Mouse (Mus musculus): ENCODE data around the gene Flywch1. TPM values are rescaled to one million over a fixed set of nuclear protein-coding genes. Genes with fewer than 3 reads are reported as not detected.

Gene Flywch1
- polyA plus RNA-seq, 1 experiment: 36.1 TPM

DNA sequence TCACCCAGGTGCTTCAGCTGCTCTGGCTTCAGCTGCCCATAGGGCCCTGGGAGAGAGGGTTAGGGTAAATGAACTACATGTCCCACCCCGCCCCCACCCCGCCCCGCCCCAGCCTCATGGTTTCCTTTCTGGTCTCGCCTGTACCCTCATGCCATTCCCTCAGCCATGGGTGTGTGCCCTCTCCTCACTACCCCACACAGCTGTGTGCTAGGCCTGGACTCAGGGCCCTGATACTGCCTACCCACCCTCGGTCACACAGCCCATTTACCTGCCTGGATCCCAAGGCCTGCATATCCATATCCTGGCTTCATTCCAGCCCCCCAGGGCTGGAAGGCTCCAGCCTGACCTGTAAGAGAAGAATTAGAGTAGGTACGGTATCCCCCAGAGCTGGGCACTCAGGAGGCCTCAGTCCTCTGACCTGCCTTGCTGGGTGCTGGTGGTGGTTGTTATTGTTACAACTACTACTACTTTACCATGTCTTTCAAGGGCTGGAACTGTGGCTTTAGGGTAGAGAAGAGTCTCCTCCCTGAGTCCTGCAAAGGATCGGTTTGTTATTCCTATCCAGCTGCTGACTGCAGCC, 65.8 kb downstream of the Flywch1 start:
- no peak for TF ChIP-seq GATA1 (IDR thresholded peaks at IDR 0.05; ENCODE audit: low read length)

DNA sequence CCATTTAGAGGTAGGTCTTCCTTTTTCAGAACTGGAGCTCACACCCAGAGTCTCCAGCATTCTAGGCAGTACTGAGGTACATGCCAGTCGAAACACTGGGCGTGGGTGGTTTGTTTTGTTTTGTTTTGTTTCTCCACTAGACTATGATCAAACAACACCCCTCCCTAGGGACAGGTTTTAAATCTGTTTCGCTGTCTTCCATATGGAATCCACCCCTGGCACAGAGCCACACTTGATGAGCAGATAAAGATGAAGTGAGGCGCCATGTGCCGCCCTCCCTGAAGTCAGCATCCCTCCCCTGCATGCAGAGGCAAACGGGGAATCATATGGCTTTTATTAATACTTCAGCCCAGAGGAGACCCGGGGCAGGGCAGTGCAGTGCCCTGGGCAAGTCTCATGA, 66.7 kb downstream of the Flywch1 start:
- no peak for TF ChIP-seq GATA1 (IDR thresholded peaks at IDR 0.05; ENCODE audit: low read length)

DNA sequence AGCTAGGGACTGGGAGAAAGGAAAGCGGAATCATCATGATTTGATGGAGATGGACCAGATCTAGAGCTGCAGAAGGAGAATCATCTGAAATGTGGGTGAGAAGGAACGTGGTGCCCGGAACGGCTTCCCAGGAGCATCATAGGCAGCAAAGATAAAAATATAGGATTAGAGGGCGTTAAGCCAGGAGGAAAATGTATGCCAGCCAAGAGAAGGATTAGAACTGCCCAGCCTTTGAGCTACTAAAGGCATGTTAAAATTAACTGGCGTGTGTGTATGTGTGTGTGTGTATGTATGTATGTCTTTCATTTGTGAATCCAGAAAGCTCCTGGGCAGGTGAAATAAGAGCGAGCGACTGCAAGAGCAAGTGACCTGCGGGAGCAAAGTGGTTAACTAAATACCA, 68.1 kb downstream of the Flywch1 start:
- TF ChIP-seq GATA1 (IDR thresholded peaks at IDR 0.05; ENCODE audit: low read length): no peak

Other genes with a start within 250 kb of the Flywch1 start
- 10.3 and 12.1 TPM in 2 replicates for gene Zfp213, start 207.4 kb downstream of the Flywch1 start, polyA plus RNA-seq (2012)
- 0.21 TPM in 2 replicates for gene Zfp13, start 172.1 kb downstream of the Flywch1 start, polyA plus RNA-seq (2012)
- not detected in 2 replicates for gene Zscan10, start 170.7 kb downstream of the Flywch1 start, polyA plus RNA-seq (2012)
- not detected in 2 replicates for gene Mmp25, start 126.3 kb downstream of the Flywch1 start, polyA plus RNA-seq (2012)
- not detected in 2 replicates for gene Bicdl2, start 111.1 kb downstream of the Flywch1 start, polyA plus RNA-seq (2012)
- 258 and 328 TPM in 2 replicates for gene Hcfc1r1, start 98.0 kb downstream of the Flywch1 start, polyA plus RNA-seq (2012)
- gene Thoc6, start 97.7 kb downstream of the Flywch1 start, polyA plus RNA-seq (2012): 96.9 and 107 TPM in 2 replicates
- gene Tnfrsf12a, start 94.1 kb downstream of the Flywch1 start, polyA plus RNA-seq (2012): 5.5 and 6.2 TPM in 2 replicates
- not detected in 2 replicates for gene Cldn6, start 92.4 kb downstream of the Flywch1 start, polyA plus RNA-seq (2012)
- gene Cldn9, start 87.6 kb downstream of the Flywch1 start, polyA plus RNA-seq (2012): not detected in 2 replicates
- not detected in 2 replicates for gene 1520401A03Rik, start 48.8 kb downstream of the Flywch1 start, polyA plus RNA-seq (2012)
- gene Pkmyt1, start 45.3 kb downstream of the Flywch1 start, polyA plus RNA-seq (2012): 104 and 119 TPM in 2 replicates
- gene Paqr4, start 30.7 kb downstream of the Flywch1 start, polyA plus RNA-seq (2012): 1.4 and 3.1 TPM in 2 replicates
- gene Kremen2, start 25.8 kb downstream of the Flywch1 start, polyA plus RNA-seq (2012): 0.06 and 0.21 TPM in 2 replicates
- gene Flywch2, start 14.5 kb upstream of the Flywch1 start, polyA plus RNA-seq (2012): not detected in 2 replicates
- 91.1 and 315 TPM in 2 replicates for gene Srrm2, start 18.9 kb upstream of the Flywch1 start, polyA plus RNA-seq (2012)
- 819 and 1,233 TPM in 2 replicates for gene Elob, start 57.5 kb upstream of the Flywch1 start, polyA plus RNA-seq (2012)
- not detected in 2 replicates for gene Prss33, start 64.5 kb upstream of the Flywch1 start, polyA plus RNA-seq (2012)
- gene Prss32, start 72.3 kb upstream of the Flywch1 start, polyA plus RNA-seq (2012): not detected in 2 replicates
- gene Prss41, start 72.6 kb upstream of the Flywch1 start, polyA plus RNA-seq (2012): not detected in 2 replicates
- not detected in 2 replicates for gene Prss21, start 96.5 kb upstream of the Flywch1 start, polyA plus RNA-seq (2012)
- not detected in 2 replicates for gene Dcpp1, start 109.3 kb upstream of the Flywch1 start, polyA plus RNA-seq (2012)
- not detected in 2 replicates for gene Dcpp2, start 109.3 kb upstream of the Flywch1 start, polyA plus RNA-seq (2012)
- not detected in 2 replicates for gene Dcpp3, start 145.9 kb upstream of the Flywch1 start, polyA plus RNA-seq (2012)
- not detected in 2 replicates for gene Sbp, start 170.1 kb upstream of the Flywch1 start, polyA plus RNA-seq (2012)
- not detected in 2 replicates for gene Sbpl, start 183.7 kb upstream of the Flywch1 start, polyA plus RNA-seq (2012)
- not detected in 2 replicates for gene Prss30, start 209.0 kb upstream of the Flywch1 start, polyA plus RNA-seq (2012)
- gene Prss22, start 226.5 kb upstream of the Flywch1 start, polyA plus RNA-seq (2012): not detected in 2 replicates

Data from G1E-ER4 (cell line).